Mouse (Mus musculus) thymus, adult 2 months (tissue): ENCODE measurements around the gene Sh3rf1. TPM values are rescaled to one million over a fixed set of nuclear protein-coding genes. Genes with fewer than 3 reads are reported as not detected.

Source experiments
- DNase-seq: peaks from one replicate; pipeline ENCODE4 v3.0.0; 2021
- H3K27ac ChIP-seq: fragments of 200-500 bp; 2 replicates; pipeline ENCODE4 v1.5.1; 2012; ENCODE audit warnings: low read length, control low read depth; ENCODE audit not compliant: control insufficient read depth, insufficient read depth
- H3K27me3 ChIP-seq: fragments of 200-500 bp; 2 replicates; pipeline ENCODE4 v1.6.1; 2012; ENCODE audit warnings: mild to moderate bottlenecking, low read length, moderate library complexity, mixed read lengths; ENCODE audit not compliant: control insufficient read depth, insufficient read depth
- H3K36me3 ChIP-seq: fragments of 200-500 bp; 2 replicates; pipeline ENCODE4 v1.6.1; 2012; ENCODE audit warnings: mild to moderate bottlenecking, low read length, moderate library complexity; ENCODE audit not compliant: control insufficient read depth, insufficient read depth
- H3K4me1 ChIP-seq: fragments of 200-500 bp; replicated peaks from 2 replicates; pipeline ENCODE4 v1.6.1; 2012; ENCODE audit warnings: low read length; ENCODE audit not compliant: control insufficient read depth, insufficient read depth
- H3K4me3 ChIP-seq: fragments of 200-500 bp; 2 replicates; pipeline ENCODE4 v1.5.1; 2012; ENCODE audit warnings: mild to moderate bottlenecking, low read length, control low read depth, moderate library complexity; ENCODE audit not compliant: control insufficient read depth, insufficient read depth
- CTCF ChIP-seq: fragments of 200-500 bp; IDR thresholded peaks from 2 replicates; pipeline ENCODE4 v1.5.1; 2012; ENCODE audit warnings: mild to moderate bottlenecking, control low read depth, low read length, moderate library complexity, borderline replicate concordance; ENCODE audit not compliant: control insufficient read depth, poor library complexity, insufficient read depth; ENCODE audit errors: extremely low read depth
- POLR2A ChIP-seq: fragments of 200-500 bp; IDR thresholded peaks from 2 replicates; pipeline ENCODE4 v1.6.1; 2012; ENCODE audit warnings: mild to moderate bottlenecking, low read length, control low read depth, moderate library complexity; ENCODE audit not compliant: control insufficient read depth, poor library complexity, insufficient read depth; ENCODE audit errors: extremely low read depth
- WGBS: fragments of 180-500 bp; shearing (Covaris S2); methylation state at CpG from one replicate; pipeline ENCODE4 v1.1.7; 2018; 5-methylcytosine and 5-hydroxymethylcytosine counted together
- polyA plus RNA-seq: library from polyadenylated mRNA; depleted of rRNA; stranded (reverse); fragments of >200 nt; gene quantifications from 2 replicates; pipeline ENCODE4 v1.2.3, GENCODE M21; 2012

Gene Sh3rf1
- polyA plus RNA-seq, 1 experiment: 7.6 TPM

- H3K36me3 ChIP-seq: no peaks in the 10 kb centered on the region
- 89% methylated on average over 11 of the region's 11 CpGs for WGBS
- no peak for TF ChIP-seq CTCF
- TF ChIP-seq POLR2A: no peak
- DNase-seq: no peak
- H3K4me1 ChIP-seq: no peaks in the 10 kb centered on the region
- H3K4me3 ChIP-seq: no peak overlapping the region
- H3K27me3 ChIP-seq: no peaks in the 10 kb centered on the region
- no peak overlapping the region for H3K27ac ChIP-seq
Observed at GRCm38 (mm10) chr8:61385502-61386191, 162.0 kb downstream of the Sh3rf1 start.

DNA sequence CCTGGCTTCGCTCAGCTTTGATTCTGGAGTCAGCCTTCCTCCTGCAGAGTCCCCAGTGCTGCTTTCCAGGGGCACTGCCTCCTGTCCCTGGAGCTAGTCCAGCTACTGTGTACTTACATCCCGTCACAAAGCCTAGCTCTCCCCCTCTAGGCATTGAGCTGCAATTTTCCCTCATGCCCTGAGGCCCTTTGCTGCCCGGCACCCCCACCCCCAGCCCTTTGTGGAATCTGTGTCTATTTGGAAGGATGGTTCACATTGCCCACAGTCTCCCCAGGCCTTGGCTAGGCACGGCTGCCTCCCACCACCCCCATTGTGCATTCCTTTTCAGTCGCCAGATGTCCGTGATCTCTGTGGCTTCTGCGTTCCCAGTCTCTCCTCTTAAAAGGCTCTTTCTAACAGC is 163.0 kb downstream of the Sh3rf1 start:
- H3K4me1 ChIP-seq: 0 out of 2 replicates have a peak, but pooled peaks cover 4% of the 10 kb centered on the region
- TF ChIP-seq CTCF (no peak), POLR2A (no peak)
- no peak overlapping the region for H3K4me3 ChIP-seq
- no peaks in the 10 kb centered on the region for H3K36me3 ChIP-seq
- 90% methylated on average over 7 of the region's 7 CpGs for WGBS
- H3K27me3 ChIP-seq: no peaks in the 10 kb centered on the region
- no peak for DNase-seq
- no peak overlapping the region for H3K27ac ChIP-seq

- Histone ChIP-seq H3K36me3 (no peaks in the 10 kb centered on the region), H3K27ac (no peak overlapping the region), H3K4me3 (no peak overlapping the region), H3K27me3 (no peaks in the 10 kb centered on the region), H3K4me1 (0 out of 2 replicates have a peak, but pooled peaks cover 4% of the 10 kb centered on the region)
- TF ChIP-seq CTCF (no peak), POLR2A (no peak)
- DNase-seq: no peak
- WGBS: 82% methylated on average over 6 of the region's 6 CpGs
Observed at GRCm38 (mm10) chr8:61387501-61387963, 163.9 kb downstream of the Sh3rf1 start.

GRCm38 (mm10) chr8:61388341-61388740 is 164.7 kb downstream of the Sh3rf1 start:
- TF ChIP-seq CTCF: no peak
- no peak for TF ChIP-seq POLR2A
- no peaks in the 10 kb centered on the region for H3K36me3 ChIP-seq
- H3K4me3 ChIP-seq: no peak overlapping the region
- no peak overlapping the region for H3K27ac ChIP-seq
- 96% methylated on average over 9 of the region's 9 CpGs for WGBS
- H3K4me1 ChIP-seq: 0 out of 2 replicates have a peak, but pooled peaks cover 4% of the 10 kb centered on the region
- no peak for DNase-seq
- H3K27me3 ChIP-seq: no peaks in the 10 kb centered on the region

- H3K4me3 ChIP-seq: no peak overlapping the region
- no peak for TF ChIP-seq POLR2A
- 0 out of 2 replicates have a peak, but pooled peaks cover 4% of the 10 kb centered on the region for H3K4me1 ChIP-seq
- no peaks in the 10 kb centered on the region for H3K36me3 ChIP-seq
- WGBS: 95% methylated on average over 18 of the region's 18 CpGs
- H3K27me3 ChIP-seq: no peaks in the 10 kb centered on the region
- no peak for DNase-seq
- no peak overlapping the region for H3K27ac ChIP-seq
Observed at GRCm38 (mm10) chr8:61390307-61391057, 166.8 kb downstream of the Sh3rf1 start.

DNA sequence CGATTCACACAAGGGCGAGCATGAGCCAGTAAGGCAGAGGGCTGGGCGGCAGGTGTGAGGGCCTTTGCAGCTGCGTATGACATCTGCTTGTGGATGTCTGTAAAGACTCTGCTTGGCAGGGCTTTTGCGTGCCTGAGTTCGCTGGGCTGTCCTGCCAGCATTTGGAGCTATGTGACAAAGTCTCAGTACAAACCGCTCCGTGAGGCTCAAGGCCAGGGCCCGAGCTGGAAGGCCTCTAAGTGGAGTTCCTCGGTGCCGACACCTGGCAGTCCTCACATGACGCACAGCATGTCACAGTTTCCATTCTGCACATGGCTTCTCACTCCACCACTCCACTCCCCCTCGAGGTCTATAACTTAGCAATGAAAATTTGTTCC is 167.4 kb downstream of the Sh3rf1 start:
- TF ChIP-seq POLR2A: no peak
- TF ChIP-seq CTCF: no peak
- Histone ChIP-seq H3K36me3 (no peaks in the 10 kb centered on the region), H3K27me3 (no peaks in the 10 kb centered on the region), H3K27ac (no peak overlapping the region), H3K4me3 (no peak overlapping the region), H3K4me1 (0 out of 2 replicates have a peak, but pooled peaks cover 4% of the 10 kb centered on the region)
- 92% methylated on average over 13 of the region's 13 CpGs for WGBS
- no peak for DNase-seq
